Comparison of ENCODE assay signal across 24 mouse cellular contexts in the genomic region with DNA sequence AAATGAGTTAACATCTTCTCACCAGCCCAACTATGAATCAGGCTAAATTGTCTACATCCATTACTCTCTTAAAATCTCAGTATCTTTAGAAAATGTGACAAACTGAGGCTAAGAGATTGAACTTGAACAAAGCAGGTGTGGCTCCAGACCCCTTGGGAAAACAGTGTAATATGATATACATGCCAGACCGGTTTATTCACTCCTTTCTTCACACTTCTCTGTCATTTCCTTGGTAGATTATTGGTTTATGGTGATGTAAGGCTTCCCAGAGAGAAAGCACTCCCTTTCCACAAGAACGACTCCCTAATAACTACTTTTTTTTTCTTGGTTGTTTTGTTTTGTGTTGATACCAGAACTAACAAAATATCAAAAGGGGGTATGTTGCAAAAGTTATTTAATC. TPM values are rescaled to one million over a fixed set of nuclear protein-coding genes. Genes with fewer than 3 reads are reported as not detected.
A peak's percentile ranks its signal among the peaks of the same experiment; 100 is the strongest.
DNase-seq lines count a peak whose midpoint lies in the region; ATAC-seq and TF ChIP-seq lines count a peak whose summit lies in the region.
"Had no signal": no experiment of that assay in that cellular context is flagged by ENCODE, and none has a peak within 500 bp of the region (broad histone marks: within the 10 kb centered on the region; RNA-seq: fewer than 3 reads in every experiment).

No protein-coding gene starts in this region.

- H3K36me3 ChIP-seq in limb, embryonic 14.5 days (ENCODE audit: control insufficient read depth, insufficient read depth, low read length), result no peaks in the 10 kb centered on the region
- no peaks in the 10 kb centered on the region for H3K36me3 ChIP-seq in limb, embryonic 10.5 days
- H3K36me3 ChIP-seq in embryonic facial prominence, embryonic 14.5 days (ENCODE audit: control insufficient read depth, insufficient read depth, low read length), result no peaks in the 10 kb centered on the region
- no peaks in the 10 kb centered on the region for H3K36me3 ChIP-seq in intestine, embryonic 15.5 days
- no peaks in the 10 kb centered on the region for H3K36me3 ChIP-seq in stomach, embryonic 16.5 days (ENCODE audit: control insufficient read depth, insufficient read depth, low read length)
- H3K36me3 ChIP-seq: embryonic facial prominence, embryonic 12.5 days; forebrain, embryonic 15.5 days; heart, embryonic 15.5 days; hindbrain, embryonic 13.5 days had no signal

- peak; percentile 25 for DNase-seq in limb, embryonic 14.5 days (ENCODE audit: low spot score)
- no peak for DNase-seq in limb, embryonic 10.5 days (ENCODE audit: low spot score)
- peak; percentile 48 for DNase-seq in embryonic facial prominence, embryonic 14.5 days (ENCODE audit: low spot score)
- no peak for DNase-seq in neural tube, embryonic 10.5 days (ENCODE audit: extremely low spot score, low spot score)
- DNase-seq in cerebellum, adult 2 months, result no peak
- DNase-seq: adrenal gland, postnatal 14 days; cerebellum, adult 18-20 months; cerebellum, postnatal 10 days; gastrocnemius, postnatal 14 days; heart, adult 2 months; heart, postnatal 14 days had no signal

- H3K27ac ChIP-seq in limb, embryonic 14.5 days (replicated peaks; ENCODE audit: low read depth, low read length), result no peak overlapping the region
- H3K27ac ChIP-seq in limb, embryonic 10.5 days, result no peak overlapping the region
- no peak overlapping the region for H3K27ac ChIP-seq in embryonic facial prominence, embryonic 14.5 days (replicated peaks; ENCODE audit: low read depth, low read length)
- no peak overlapping the region for H3K27ac ChIP-seq in intestine, embryonic 15.5 days
- H3K27ac ChIP-seq in stomach, embryonic 16.5 days (ENCODE audit: low read length), result peak overlapping the region; percentile 18; the same call in 1 of the 2 replicates
- no peak overlapping the region for H3K27ac ChIP-seq in cerebellum, adult 2 months (ENCODE audit: insufficient read depth, low read length)
- H3K27ac ChIP-seq: embryonic facial prominence, embryonic 12.5 days; forebrain, embryonic 15.5 days; heart, adult 2 months; heart, embryonic 15.5 days; hindbrain, embryonic 13.5 days; hindbrain, postnatal 0 days had no signal

- H3K4me1 ChIP-seq in limb, embryonic 14.5 days (ENCODE audit: control insufficient read depth, insufficient read depth, low read length), result no peaks in the 10 kb centered on the region
- no peaks in the 10 kb centered on the region for H3K4me1 ChIP-seq in limb, embryonic 10.5 days
- H3K4me1 ChIP-seq in embryonic facial prominence, embryonic 14.5 days (ENCODE audit: control insufficient read depth, insufficient read depth, low read length), result no peaks in the 10 kb centered on the region
- no peaks in the 10 kb centered on the region for H3K4me1 ChIP-seq in intestine, embryonic 15.5 days (replicated peaks)
- H3K4me1 ChIP-seq in stomach, embryonic 16.5 days (ENCODE audit: control insufficient read depth, insufficient read depth, low read length), result no peaks in the 10 kb centered on the region
- H3K4me1 ChIP-seq in cerebellum, adult 2 months (ENCODE audit: control insufficient read depth, insufficient read depth, low read length), result no peaks in the 10 kb centered on the region
- H3K4me1 ChIP-seq: embryonic facial prominence, embryonic 12.5 days; forebrain, embryonic 15.5 days; heart, embryonic 15.5 days; hindbrain, embryonic 13.5 days had no signal

- H3K27me3 ChIP-seq in limb, embryonic 14.5 days (ENCODE audit: control insufficient read depth, insufficient read depth, low read length), result no peaks in the 10 kb centered on the region
- H3K27me3 ChIP-seq in limb, embryonic 10.5 days (ENCODE audit: low read depth, poor library complexity, severe bottlenecking), result no peaks in the 10 kb centered on the region
- H3K27me3 ChIP-seq in embryonic facial prominence, embryonic 14.5 days (replicated peaks; ENCODE audit: control insufficient read depth, insufficient read depth, low read length), result no peaks in the 10 kb centered on the region
- H3K27me3 ChIP-seq in intestine, embryonic 15.5 days (replicated peaks), result no peaks in the 10 kb centered on the region
- H3K27me3 ChIP-seq in stomach, embryonic 16.5 days (ENCODE audit: control insufficient read depth, insufficient read depth, low read length), result no peaks in the 10 kb centered on the region
- H3K27me3 ChIP-seq in cerebellum, adult 2 months (ENCODE audit: control insufficient read depth, insufficient read depth, low read length), result no peaks in the 10 kb centered on the region
- H3K27me3 ChIP-seq: CH12.LX; embryonic facial prominence, embryonic 12.5 days; forebrain, embryonic 15.5 days; heart, embryonic 15.5 days; hindbrain, embryonic 13.5 days had no signal

- no peak for ATAC-seq in limb, embryonic 14.5 days (ENCODE audit: low FRiP score, low read depth)
- peak; percentile 90 for ATAC-seq in embryonic facial prominence, embryonic 14.5 days (ENCODE audit: low read depth)
- ATAC-seq in intestine, embryonic 15.5 days, result 0 out of 2 replicates have a peak, but pooled peaks have one; percentile 68
- ATAC-seq in stomach, embryonic 16.5 days (ENCODE audit: insufficient read depth, low FRiP score), result peak; percentile 82; the same call in 1 of the 2 replicates
- ATAC-seq: activated CD4-positive, CD25-positive, alpha-beta regulatory T cell, adult 4 months; forebrain, embryonic 15.5 days; hindbrain, postnatal 0 days; Patski had no signal

- H3K9me3 ChIP-seq in limb, embryonic 14.5 days (ENCODE audit: control insufficient read depth, low read length), result no peaks in the 10 kb centered on the region
- no peaks in the 10 kb centered on the region for H3K9me3 ChIP-seq in limb, embryonic 10.5 days (replicated peaks)
- no peaks in the 10 kb centered on the region for H3K9me3 ChIP-seq in embryonic facial prominence, embryonic 14.5 days (ENCODE audit: control insufficient read depth, low read length)
- no peaks in the 10 kb centered on the region for H3K9me3 ChIP-seq in intestine, embryonic 15.5 days
- no peaks in the 10 kb centered on the region for H3K9me3 ChIP-seq in stomach, embryonic 16.5 days (replicated peaks; ENCODE audit: control insufficient read depth, low read length)
- H3K9me3 ChIP-seq: embryonic facial prominence, embryonic 12.5 days; forebrain, embryonic 15.5 days; heart, embryonic 15.5 days; hindbrain, embryonic 13.5 days had no signal

- H3K9ac ChIP-seq in limb, embryonic 14.5 days (ENCODE audit: low read depth, low read length, severe bottlenecking), result no peak overlapping the region
- H3K9ac ChIP-seq in embryonic facial prominence, embryonic 14.5 days (ENCODE audit: low read depth, low read length), result no peak overlapping the region
- no peak overlapping the region for H3K9ac ChIP-seq in intestine, embryonic 15.5 days
- no peak overlapping the region for H3K9ac ChIP-seq in stomach, embryonic 16.5 days (ENCODE audit: low read length)
- H3K9ac ChIP-seq: embryonic facial prominence, embryonic 12.5 days; forebrain, embryonic 15.5 days; heart, embryonic 15.5 days; hindbrain, embryonic 13.5 days had no signal

- no peak for TF ChIP-seq CTCF in cerebellum, adult 2 months (IDR thresholded peaks at IDR 0.05; ENCODE audit: borderline replicate concordance, insufficient read depth, low read depth, low read length)

- H3K4me2 ChIP-seq in limb, embryonic 14.5 days (replicated peaks; ENCODE audit: low read depth, low read length, severe bottlenecking), result no peak overlapping the region
- no peak overlapping the region for H3K4me2 ChIP-seq in embryonic facial prominence, embryonic 14.5 days (ENCODE audit: low read depth, low read length)
- H3K4me2 ChIP-seq in intestine, embryonic 15.5 days (replicated peaks), result no peak overlapping the region
- H3K4me2 ChIP-seq in stomach, embryonic 16.5 days (ENCODE audit: low read depth, low read length), result no peak overlapping the region
- H3K4me2 ChIP-seq: embryonic facial prominence, embryonic 12.5 days; forebrain, embryonic 15.5 days; heart, embryonic 11.5 days; heart, embryonic 15.5 days; hindbrain, embryonic 13.5 days had no signal

- no peak overlapping the region for H3K4me3 ChIP-seq in limb, embryonic 14.5 days (replicated peaks; ENCODE audit: low read length)
- H3K4me3 ChIP-seq in limb, embryonic 10.5 days, result no peak overlapping the region
- H3K4me3 ChIP-seq in embryonic facial prominence, embryonic 14.5 days (ENCODE audit: low read depth, low read length), result no peak overlapping the region
- H3K4me3 ChIP-seq in intestine, embryonic 15.5 days (replicated peaks), result no peak overlapping the region
- no peak overlapping the region for H3K4me3 ChIP-seq in stomach, embryonic 16.5 days (replicated peaks; ENCODE audit: low read length)
- no peak overlapping the region for H3K4me3 ChIP-seq in cerebellum, adult 2 months (replicated peaks; ENCODE audit: insufficient read depth, low read depth, low read length)
- H3K4me3 ChIP-seq: embryonic facial prominence, embryonic 12.5 days; erythroblast, embryonic 14.5 days; forebrain, embryonic 15.5 days; heart, adult 2 months; heart, embryonic 15.5 days; hindbrain, embryonic 13.5 days had no signal

- no peak for TF ChIP-seq POLR2A in limb, embryonic 14.5 days (IDR thresholded peaks at IDR 0.05; ENCODE audit: borderline replicate concordance, extremely low read depth, insufficient read depth, insufficient read length)
- no peak for TF ChIP-seq POLR2A in cerebellum, adult 2 months (IDR thresholded peaks at IDR 0.05; ENCODE audit: borderline replicate concordance, insufficient read depth, low read length)

- 13% methylated on average over 2 of the region's 2 CpGs for WGBS in limb, embryonic 14.5 days
- WGBS in limb, embryonic 10.5 days, result 20% methylated on average over 2 of the region's 2 CpGs
- 22% methylated on average over 2 of the region's 2 CpGs for WGBS in embryonic facial prominence, embryonic 14.5 days
- 15% methylated on average over 2 of the region's 2 CpGs for WGBS in intestine, embryonic 15.5 days
- 21% methylated on average over 2 of the region's 2 CpGs for WGBS in stomach, embryonic 16.5 days
- 48% methylated on average over 2 of the region's 2 CpGs for WGBS in cerebellum, adult 2 months

RNA-seq across cellular contexts. Expression of gene Gpr37, which starts 20.1 kb away (rescaled TPM):
- polyA plus RNA-seq in limb, embryonic 14.5 days (2012; rRNA removed), result 2.8 and 3.6 TPM in 2 replicates
- 2.3 and 2.9 TPM in 2 replicates for polyA plus RNA-seq in limb, embryonic 14.5 days (2014; fragmentation: Nextera tagmentation; extraction: Ambion mirVana)
- 0.08 and 0.13 TPM in 2 replicates for polyA plus RNA-seq in limb, embryonic 10.5 days (2016; fragmentation: Nextera tagmentation; extraction: Ambion mirVana)
- polyA plus RNA-seq in embryonic facial prominence, embryonic 14.5 days (2014; fragmentation: Nextera tagmentation; extraction: Ambion mirVana), result 3.7 and 4.0 TPM in 2 replicates
- polyA plus RNA-seq in intestine, embryonic 15.5 days (2015; fragmentation: Nextera tagmentation; extraction: Ambion mirVana), result 0.50 and 0.59 TPM in 2 replicates
- 2.9 and 3.7 TPM in 2 replicates for polyA plus RNA-seq in stomach, embryonic 16.5 days (2015; fragmentation: Nextera tagmentation; extraction: Ambion mirVana)
- 55.9 and 70.5 TPM in 2 replicates for polyA plus RNA-seq in cerebellum, adult 2 months (2012; rRNA removed)
- polyA plus RNA-seq: activated CD4-positive, CD25-positive, alpha-beta regulatory T cell, adult 4 months; erythroblast, embryonic 14.5 days; gonadal fat pad, adult 2 months; Patski had no signal

Comparison
In these comparisons a context has a peak if more than half of its experiments do, and no peak if none do; other contexts are left out.
1. DNase-seq: peak in limb, embryonic 14.5 days (single experiment) and embryonic facial prominence, embryonic 14.5 days (single experiment); none in limb, embryonic 10.5 days (single experiment), neural tube, embryonic 10.5 days (single experiment) and cerebellum, adult 2 months (0 of 2).
2. RNA of gene Gpr37, which starts 20.1 kb away (polyA plus RNA-seq): 55.9 to 70.5 TPM in cerebellum, adult 2 months; 3.7 to 4.0 TPM in embryonic facial prominence, embryonic 14.5 days, 2.9 to 3.7 TPM in stomach, embryonic 16.5 days, 2.3 to 3.6 TPM in limb, embryonic 14.5 days, 0.50 to 0.59 TPM in intestine, embryonic 15.5 days and 0.08 to 0.13 TPM in limb, embryonic 10.5 days; every median in the first group is over 10 times any median in the second.